Mouse (Mus musculus): ENCODE data around the gene Klrb1a. TPM values are rescaled to one million over a fixed set of nuclear protein-coding genes. Genes with fewer than 3 reads are reported as not detected.
"Not testable (repeated sequence)": the region's sequence is repeated elsewhere in the genome, so short reads cannot be mapped to it uniquely, and the experiment has no call there.

The Klrb1a gene
- 0.24 and 0.27 TPM in 2 replicates for polyA plus RNA-seq (2015; fragmentation: Nextera tagmentation; extraction: Ambion mirVana)

GRCm38 (mm10) chr6:128623433-128623832 is at the start of gene Klrb1a:
Klrb1a (minus strand) TSS chr6:128623533.
- H3K4me2 ChIP-seq (ENCODE audit: low read depth, low read length); H3K9ac ChIP-seq (ENCODE audit: low read depth, low read length); H3K36me3 ChIP-seq (ENCODE audit: control insufficient read depth, insufficient read depth); ATAC-seq (ENCODE audit: low read depth); H3K4me3 ChIP-seq (ENCODE audit: low read depth, low read length); H3K27me3 ChIP-seq (ENCODE audit: control insufficient read depth, insufficient read depth, low read depth, low read length); H3K4me1 ChIP-seq (ENCODE audit: control insufficient read depth, low read depth, low read length); H3K27ac ChIP-seq (ENCODE audit: low read length); H3K9me3 ChIP-seq (replicated peaks; ENCODE audit: control insufficient read depth, low read length): not testable (repeated sequence)
- 81% methylated on average over 5 of the region's 5 CpGs for WGBS (ENCODE audit: insufficient replicate concordance)

GRCm38 (mm10) chr6:128669936-128670335 is 46.6 kb upstream of the Klrb1a start:
- Histone ChIP-seq H3K9me3 (replicated peaks; ENCODE audit: control insufficient read depth, low read length) (no peaks in the 10 kb centered on the region), H3K27ac (ENCODE audit: low read length) (no peak overlapping the region), H3K36me3 (ENCODE audit: control insufficient read depth, insufficient read depth) (no peaks in the 10 kb centered on the region), H3K4me2 (ENCODE audit: low read depth, low read length) (no peak overlapping the region), H3K4me3 (ENCODE audit: low read depth, low read length) (no peak overlapping the region), H3K9ac (ENCODE audit: low read depth, low read length) (no peak overlapping the region), H3K27me3 (ENCODE audit: control insufficient read depth, insufficient read depth, low read depth, low read length) (no peaks in the 10 kb centered on the region), H3K4me1 (ENCODE audit: control insufficient read depth, low read depth, low read length) (no peaks in the 10 kb centered on the region)
- ATAC-seq (ENCODE audit: low read depth): no peak
- 47% methylated on average over 4 of the region's 4 CpGs for WGBS (ENCODE audit: insufficient replicate concordance)

GRCm38 (mm10) chr6:128662206-128662605 is 38.9 kb upstream of the Klrb1a start, which contains the start of gene Clec2h:
Clec2h (plus strand) TSS chr6:128662385.
- H3K4me3 ChIP-seq (ENCODE audit: low read depth, low read length): no peak within 1 kb of the TSS
- H3K9me3 ChIP-seq (replicated peaks; ENCODE audit: control insufficient read depth, low read length): no peaks in the 10 kb centered on the region
- no peaks in the 10 kb centered on the region for H3K4me1 ChIP-seq (ENCODE audit: control insufficient read depth, low read depth, low read length)
- 0% methylated on average over 1 of the region's 1 CpGs for WGBS (ENCODE audit: insufficient replicate concordance)
- H3K36me3 ChIP-seq (ENCODE audit: control insufficient read depth, insufficient read depth): no peaks in the 10 kb centered on the region
- H3K9ac ChIP-seq (ENCODE audit: low read depth, low read length): no peak within 1 kb of the TSS
- no peak within 1 kb of the TSS for H3K4me2 ChIP-seq (ENCODE audit: low read depth, low read length)
- no peaks in the 10 kb centered on the region for H3K27me3 ChIP-seq (ENCODE audit: control insufficient read depth, insufficient read depth, low read depth, low read length)
- no peak within 1 kb of the TSS for H3K27ac ChIP-seq (ENCODE audit: low read length)
- no peak for ATAC-seq (ENCODE audit: low read depth)

GRCm38 (mm10) chr6:128661249-128661648 is 37.9 kb upstream of the Klrb1a start:
- Histone ChIP-seq H3K36me3 (ENCODE audit: control insufficient read depth, insufficient read depth) (no peaks in the 10 kb centered on the region), H3K9me3 (replicated peaks; ENCODE audit: control insufficient read depth, low read length) (no peaks in the 10 kb centered on the region), H3K4me2 (ENCODE audit: low read depth, low read length) (no peak overlapping the region), H3K27me3 (ENCODE audit: control insufficient read depth, insufficient read depth, low read depth, low read length) (no peaks in the 10 kb centered on the region), H3K9ac (ENCODE audit: low read depth, low read length) (no peak overlapping the region), H3K27ac (ENCODE audit: low read length) (no peak overlapping the region), H3K4me3 (ENCODE audit: low read depth, low read length) (no peak overlapping the region), H3K4me1 (ENCODE audit: control insufficient read depth, low read depth, low read length) (no peaks in the 10 kb centered on the region)
- no peak for ATAC-seq (ENCODE audit: low read depth)
- 83% methylated on average over 1 of the region's 1 CpGs for WGBS (ENCODE audit: insufficient replicate concordance)

- H3K4me2 ChIP-seq (ENCODE audit: low read depth, low read length): no peak overlapping the region
- no peak for ATAC-seq (ENCODE audit: low read depth)
- no peaks in the 10 kb centered on the region for H3K4me1 ChIP-seq (ENCODE audit: control insufficient read depth, low read depth, low read length)
- no peaks in the 10 kb centered on the region for H3K9me3 ChIP-seq (replicated peaks; ENCODE audit: control insufficient read depth, low read length)
- no peaks in the 10 kb centered on the region for H3K36me3 ChIP-seq (ENCODE audit: control insufficient read depth, insufficient read depth)
- H3K27ac ChIP-seq (ENCODE audit: low read length): no peak overlapping the region
- WGBS (ENCODE audit: insufficient replicate concordance): 81% methylated on average over 1 of the region's 1 CpGs
- no peaks in the 10 kb centered on the region for H3K27me3 ChIP-seq (ENCODE audit: control insufficient read depth, insufficient read depth, low read depth, low read length)
- H3K9ac ChIP-seq (ENCODE audit: low read depth, low read length): no peak overlapping the region
- H3K4me3 ChIP-seq (ENCODE audit: low read depth, low read length): no peak overlapping the region
Observed at GRCm38 (mm10) chr6:128652938-128653337, 29.6 kb upstream of the Klrb1a start.

- not testable (repeated sequence) for H3K4me3 ChIP-seq (ENCODE audit: low read depth, low read length); H3K4me1 ChIP-seq (ENCODE audit: control insufficient read depth, low read depth, low read length); H3K4me2 ChIP-seq (ENCODE audit: low read depth, low read length); H3K9me3 ChIP-seq (replicated peaks; ENCODE audit: control insufficient read depth, low read length); H3K36me3 ChIP-seq (ENCODE audit: control insufficient read depth, insufficient read depth); H3K27ac ChIP-seq (ENCODE audit: low read length); H3K9ac ChIP-seq (ENCODE audit: low read depth, low read length); H3K27me3 ChIP-seq (ENCODE audit: control insufficient read depth, insufficient read depth, low read depth, low read length); ATAC-seq (ENCODE audit: low read depth)
- 59% methylated on average over 4 of the region's 7 CpGs for WGBS (ENCODE audit: insufficient replicate concordance)
Observed at GRCm38 (mm10) chr6:128650827-128651226, 27.5 kb upstream of the Klrb1a start.

GRCm38 (mm10) chr6:128650187-128650586 is 26.9 kb upstream of the Klrb1a start:
- Histone ChIP-seq H3K27ac (ENCODE audit: low read length) (no peak overlapping the region), H3K4me2 (ENCODE audit: low read depth, low read length) (no peak overlapping the region), H3K9me3 (replicated peaks; ENCODE audit: control insufficient read depth, low read length) (no peaks in the 10 kb centered on the region), H3K27me3 (ENCODE audit: control insufficient read depth, insufficient read depth, low read depth, low read length) (no peaks in the 10 kb centered on the region), H3K9ac (ENCODE audit: low read depth, low read length) (no peak overlapping the region), H3K4me1 (ENCODE audit: control insufficient read depth, low read depth, low read length) (no peaks in the 10 kb centered on the region), H3K4me3 (ENCODE audit: low read depth, low read length) (no peak overlapping the region), H3K36me3 (ENCODE audit: control insufficient read depth, insufficient read depth) (no peaks in the 10 kb centered on the region)
- peak; percentile 70 for ATAC-seq (ENCODE audit: low read depth)
- 62% methylated on average over 1 of the region's 1 CpGs for WGBS (ENCODE audit: insufficient replicate concordance)

- Histone ChIP-seq H3K27ac (ENCODE audit: low read length) (no peak overlapping the region), H3K4me2 (ENCODE audit: low read depth, low read length) (no peak overlapping the region), H3K36me3 (ENCODE audit: control insufficient read depth, insufficient read depth) (no peaks in the 10 kb centered on the region), H3K27me3 (ENCODE audit: control insufficient read depth, insufficient read depth, low read depth, low read length) (no peaks in the 10 kb centered on the region), H3K4me3 (ENCODE audit: low read depth, low read length) (no peak overlapping the region), H3K9ac (ENCODE audit: low read depth, low read length) (no peak overlapping the region), H3K4me1 (ENCODE audit: control insufficient read depth, low read depth, low read length) (no peaks in the 10 kb centered on the region), H3K9me3 (replicated peaks; ENCODE audit: control insufficient read depth, low read length) (no peaks in the 10 kb centered on the region)
- WGBS (ENCODE audit: insufficient replicate concordance): 62% methylated on average over 3 of the region's 3 CpGs
- no peak for ATAC-seq (ENCODE audit: low read depth)
Observed at GRCm38 (mm10) chr6:128649681-128650080, 26.3 kb upstream of the Klrb1a start.

- not testable (repeated sequence) for H3K27ac ChIP-seq (ENCODE audit: low read length); H3K36me3 ChIP-seq (ENCODE audit: control insufficient read depth, insufficient read depth); H3K27me3 ChIP-seq (ENCODE audit: control insufficient read depth, insufficient read depth, low read depth, low read length); H3K9me3 ChIP-seq (replicated peaks; ENCODE audit: control insufficient read depth, low read length); H3K4me3 ChIP-seq (ENCODE audit: low read depth, low read length); H3K4me2 ChIP-seq (ENCODE audit: low read depth, low read length); H3K4me1 ChIP-seq (ENCODE audit: control insufficient read depth, low read depth, low read length); H3K9ac ChIP-seq (ENCODE audit: low read depth, low read length)
- peak; percentile 47; the same call in 1 of the 2 replicates for ATAC-seq (ENCODE audit: low read depth)
- 71% methylated on average over 12 of the region's 12 CpGs for WGBS (ENCODE audit: insufficient replicate concordance)
Observed at GRCm38 (mm10) chr6:128645708-128646107, 22.4 kb upstream of the Klrb1a start.

Measured in liver, embryonic 16.5 days (tissue).